15 mouse cellular contexts compared by ENCODE assay signal in genomic region chr11:100513716-100514115, GRCm38 (mm10). TPM values are rescaled to one million over a fixed set of nuclear protein-coding genes. Genes with fewer than 3 reads are reported as not detected.
DNase-seq lines count a peak whose midpoint lies in the region.
"Had no signal": no experiment of that assay in that cellular context is flagged by ENCODE, and none has a peak within 500 bp of the region (broad histone marks: within the 10 kb centered on the region; RNA-seq: fewer than 3 reads in every experiment).

No protein-coding gene starts in this region.

- peak; percentile 34 for DNase-seq in ovary, postnatal 36 days (ENCODE audit: low spot score)
- DNase-seq in ovary, postnatal 14 days (ENCODE audit: low spot score) = no peak
- peak; percentile 86 for DNase-seq in adrenal gland, adult 8-10 months
- DNase-seq in adrenal gland, postnatal 14 days = peak; percentile 81
- DNase-seq in heart, adult 18-20 months = no peak
- DNase-seq in cerebellum, postnatal 14 days = no peak
- DNase-seq: cerebellum, adult 18-20 months; cerebellum, adult 9-10 months; cerebellum, postnatal 25 days; forebrain, postnatal 0 days; gastrocnemius, adult 2 months; gastrocnemius, postnatal 14 days; heart, adult 11 months; heart, postnatal 10 days; heart, postnatal 36 days had no signal

RNA-seq across cellular contexts. Expression of gene Acly, which starts 14.1 kb away (rescaled TPM):
- 1,000 to 10,000 TPM; 1,202 to 1,723 (median 1,362) TPM for total RNA-seq in adrenal gland, adult 8-10 months (2022)
- total RNA-seq in adrenal gland, postnatal 14 days (2021) = 805 and 809 TPM in 2 replicates
- total RNA-seq in heart, adult 18-20 months (2021) = 10 to 100 TPM; 35.6 to 80.9 TPM

RNA-seq across cellular contexts. Expression of gene Ttc25, which starts 31.7 kb away (rescaled TPM):
- total RNA-seq in adrenal gland, adult 8-10 months (2022) = 1 to 10 TPM; 4.4 to 6.4 (median 5.4) TPM
- 1.3 TPM in 2 replicates for total RNA-seq in adrenal gland, postnatal 14 days (2021)
- total RNA-seq in heart, adult 18-20 months (2021) = under 1 TPM; 0.17 to 0.46 TPM

RNA-seq across cellular contexts. Expression of gene Klhl11, which starts 41.2 kb away (rescaled TPM):
- 10 to 100 TPM; 62.9 to 96.4 (median 75.3) TPM for total RNA-seq in adrenal gland, adult 8-10 months (2022)
- total RNA-seq in adrenal gland, postnatal 14 days (2021) = 42.9 and 44.2 TPM in 2 replicates
- 1 to 10 TPM; 7.2 to 7.7 TPM for total RNA-seq in heart, adult 18-20 months (2021)

Comparison
In these comparisons a context has a peak if more than half of its experiments do, and no peak if none do; other contexts are left out.
1. DNase-seq: peak in ovary, postnatal 36 days (single experiment), adrenal gland, adult 8-10 months (single experiment) and adrenal gland, postnatal 14 days (single experiment); none in ovary, postnatal 14 days (single experiment), heart, adult 18-20 months (0 of 2) and cerebellum, postnatal 14 days (0 of 2).